Mouse (Mus musculus): ENCODE measurements at regions not wholly inside any gene's neighbourhood (a gene's known extent, or its start where the extent isn't known, plus 50 kb on each side); places are given as distances from the start of the nearest gene placed in this dataset.
A peak's percentile ranks its signal among the peaks of the same experiment; 100 is the strongest.

DNA sequence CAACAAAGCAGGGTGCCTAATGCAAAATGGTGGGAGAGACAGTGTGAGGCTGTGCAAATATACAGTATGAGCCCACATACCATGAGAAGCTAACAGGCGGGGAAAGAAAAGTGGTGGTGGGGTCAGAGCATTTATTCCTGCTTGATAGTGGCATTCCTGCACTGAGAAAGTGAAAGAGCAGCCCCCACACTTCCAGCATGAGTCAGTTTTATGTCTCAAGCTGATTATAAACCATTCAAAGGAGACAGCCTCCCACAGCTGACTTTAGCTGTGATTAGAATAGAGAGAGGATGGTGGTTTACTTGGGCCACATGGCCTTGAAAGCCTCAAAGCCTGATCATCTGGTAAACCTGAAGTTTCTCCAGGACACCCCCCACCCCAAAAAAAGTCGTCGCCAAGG lies 64.4 kb downstream of the Gm43517 start:
- no peak for DNase-seq

DNA sequence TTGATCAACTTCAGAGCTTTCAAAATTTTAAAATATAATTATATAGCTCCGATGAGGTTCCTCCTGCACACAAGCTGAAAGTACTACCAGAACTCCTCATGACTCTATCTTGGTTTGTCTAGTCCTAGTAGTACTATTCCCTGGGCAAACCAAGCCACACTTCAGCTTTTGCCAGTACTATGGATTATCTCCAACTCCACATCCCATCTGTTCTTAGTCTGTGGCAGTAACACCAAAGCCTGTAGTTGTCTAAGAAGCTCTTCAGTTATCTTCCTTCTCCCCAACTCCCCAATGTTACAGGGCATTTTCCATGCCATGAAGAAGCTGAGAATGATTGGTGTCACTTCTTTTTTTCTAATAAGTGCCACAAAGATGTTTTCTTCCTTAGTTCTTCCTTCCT lies 83.1 kb downstream of the Gm43517 start:
- DNase-seq = no peak

DNA sequence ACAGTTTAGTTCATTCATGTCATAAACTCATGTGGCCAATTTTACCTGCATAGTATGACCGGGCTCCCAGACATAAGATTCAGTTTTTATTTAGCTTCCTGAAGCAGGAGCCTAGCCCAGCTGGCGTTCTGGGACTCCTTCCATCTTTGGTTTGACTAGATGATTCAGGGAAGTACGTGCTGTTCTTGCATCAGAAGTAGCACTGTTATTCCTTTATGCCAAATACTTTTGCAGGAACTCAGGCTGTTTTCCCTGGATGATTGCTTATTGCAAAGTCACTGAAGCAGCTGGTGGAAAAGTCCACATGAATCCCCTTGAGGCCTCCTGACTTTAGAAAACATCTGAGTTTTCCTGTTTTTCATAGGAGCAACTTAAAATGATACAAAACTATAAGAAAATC lies 88.4 kb downstream of the Gm43517 start:
- DNase-seq = no peak

DNA sequence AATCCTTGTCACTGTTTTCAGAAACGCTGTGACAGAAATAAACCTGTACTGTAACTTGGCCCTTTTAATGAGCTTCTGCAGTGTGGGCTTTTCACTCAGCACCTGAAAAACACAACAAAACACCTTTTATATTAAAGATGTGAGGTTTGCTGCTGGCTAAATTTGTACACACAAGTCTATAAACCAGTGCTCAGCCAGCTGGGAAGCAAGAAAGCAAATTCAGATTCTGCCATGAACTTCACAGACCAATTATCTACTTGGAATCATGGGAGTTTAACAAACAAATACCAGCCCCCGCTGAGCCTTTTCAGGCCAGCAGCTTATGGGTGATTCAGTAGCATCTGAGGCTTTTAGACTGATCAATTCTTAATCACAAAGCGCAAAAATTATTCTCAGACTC lies 95.7 kb downstream of the Gm43517 start:
- peak; percentile 35 for DNase-seq

DNA sequence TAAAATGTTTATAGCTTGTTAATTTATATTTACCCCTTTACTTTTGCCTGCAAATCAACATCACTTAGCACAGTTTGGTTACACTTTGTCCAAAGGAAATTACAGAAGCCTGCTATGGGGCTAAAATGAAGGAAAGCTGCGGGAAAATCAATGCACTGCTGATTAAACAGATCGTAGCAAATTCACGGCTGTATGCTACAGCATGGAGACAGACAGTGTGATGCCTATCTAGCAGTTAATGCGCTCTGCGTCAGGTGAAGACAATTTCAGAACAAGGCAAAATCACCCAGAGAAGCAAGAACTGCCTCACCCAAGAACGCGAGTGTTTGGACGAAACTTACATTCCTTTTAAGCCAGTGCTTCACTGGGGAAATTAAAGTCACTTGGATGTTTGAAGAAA lies 96.2 kb downstream of the Gm43517 start:
- peak; percentile 15 for DNase-seq

DNA sequence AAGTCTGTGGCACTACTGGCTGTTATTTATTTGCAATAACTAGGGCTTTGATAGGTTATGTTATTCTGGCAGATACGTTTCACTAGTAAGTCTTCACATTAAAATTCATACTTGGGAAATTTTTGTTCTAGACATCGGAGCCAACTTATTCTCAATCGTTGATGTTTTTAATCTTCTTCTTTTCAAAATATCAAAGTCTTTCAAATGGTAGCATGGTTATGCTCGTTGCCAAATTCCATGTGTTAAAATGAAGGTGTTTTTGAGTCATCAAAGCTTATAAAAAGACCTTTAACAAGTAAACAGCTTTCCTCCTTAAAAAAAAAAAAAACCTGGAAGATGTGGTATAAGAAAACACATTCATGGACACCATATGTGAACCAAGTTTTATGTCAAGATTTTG lies 97.4 kb downstream of the Gm43517 start:
- no peak for DNase-seq

DNA sequence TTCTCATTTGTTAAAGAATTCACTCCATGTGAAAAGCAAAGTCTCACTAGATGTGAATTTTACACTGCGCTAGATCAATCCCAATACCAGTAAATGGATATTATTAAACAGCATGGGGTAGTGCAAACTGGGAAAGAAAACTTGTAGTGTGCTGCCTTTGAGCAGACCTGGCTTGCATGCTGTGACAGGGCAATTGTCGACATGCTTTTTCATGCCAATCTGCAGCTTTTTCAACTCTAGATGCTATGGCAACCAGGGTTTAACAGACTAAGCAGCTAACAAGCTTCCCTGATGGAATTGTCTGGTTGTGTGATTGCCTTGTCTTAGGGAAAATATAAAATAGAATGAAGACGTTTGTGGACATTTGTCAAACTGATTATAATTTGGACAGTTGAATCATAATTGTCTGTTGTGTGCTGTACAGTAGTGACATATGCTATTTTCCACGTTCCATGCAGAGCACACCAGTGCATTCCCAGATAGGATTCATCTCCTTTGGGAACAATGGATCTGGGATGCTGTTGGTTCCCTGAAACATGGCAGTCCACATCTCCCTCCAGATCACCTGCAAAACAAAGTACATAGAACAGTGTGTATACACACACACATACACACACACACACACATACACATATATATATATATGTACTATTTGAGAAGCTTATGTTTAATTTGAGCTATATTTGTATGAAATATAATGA lies 99.2 kb downstream of the Gm43517 start:
- peak; percentile 9 for DNase-seq

DNA sequence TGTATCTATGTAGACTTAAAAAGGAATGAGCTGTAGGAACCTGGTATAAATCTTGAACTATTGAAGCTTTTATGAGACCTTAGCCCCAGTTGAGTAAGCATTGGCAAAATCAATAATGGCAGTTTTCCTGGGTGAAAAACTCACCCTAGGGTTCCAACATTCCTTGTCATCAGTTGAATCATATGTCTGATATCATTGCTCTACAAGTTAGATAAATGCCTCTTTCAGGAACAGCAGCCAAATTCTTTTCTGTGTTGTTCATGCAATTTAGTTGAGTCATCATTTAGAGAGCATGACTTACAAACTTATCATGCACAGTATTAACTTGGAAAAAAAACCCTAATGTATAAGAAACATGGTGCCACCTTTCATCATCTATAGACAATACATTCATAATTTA lies 128.2 kb downstream of the Gm43517 start:
- DNase-seq = no peak

DNA sequence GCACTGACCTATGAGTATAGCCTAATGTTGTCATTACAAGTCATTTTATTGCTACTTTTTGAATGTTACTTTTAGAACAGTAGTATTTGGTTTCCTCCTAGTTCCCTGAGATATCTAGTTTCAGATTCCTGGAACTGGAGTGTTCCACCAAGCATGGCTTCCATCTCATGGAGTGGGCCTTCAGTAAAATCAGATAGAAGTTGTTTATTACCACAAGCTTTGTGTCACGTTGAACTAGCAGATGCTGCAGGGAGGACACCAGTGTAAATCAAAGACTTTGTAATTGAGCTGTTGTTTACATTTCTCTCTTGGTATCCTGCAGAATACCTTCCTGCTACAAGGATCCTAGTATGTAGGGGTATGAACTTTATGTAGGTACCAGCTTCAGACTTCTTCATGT lies 129.6 kb downstream of the Gm43517 start:
- no peak for DNase-seq
